Mouse (Mus musculus): Measurements from ENCODE around the gene Asna1. TPM values are rescaled to one million over a fixed set of nuclear protein-coding genes. Genes with fewer than 3 reads are reported as not detected.
A peak's percentile ranks its signal among the peaks of the same experiment; 100 is the strongest.

Asna1 gene
- 10 to 100 TPM; 77.7 to 83.2 TPM for total RNA-seq (2021)
- long read RNA-seq, experiment 1, transcript Asna1-201 (7 exons, 1,256 nt): major isoform, 37 of 38 reads
- long read RNA-seq, experiment 1, partial matches to known transcripts: 1 of 38 reads
- long read RNA-seq, experiment 1, other reads (novel, unspliced or antisense): 0 of 38 reads
- long read RNA-seq, experiment 2, transcript Asna1-201 (7 exons, 1,256 nt): major isoform, 54 of 65 reads
- long read RNA-seq, experiment 2, partial matches to known transcripts: 4 of 65 reads
- long read RNA-seq, experiment 2, other reads (novel, unspliced or antisense): 7 of 65 reads

DNA sequence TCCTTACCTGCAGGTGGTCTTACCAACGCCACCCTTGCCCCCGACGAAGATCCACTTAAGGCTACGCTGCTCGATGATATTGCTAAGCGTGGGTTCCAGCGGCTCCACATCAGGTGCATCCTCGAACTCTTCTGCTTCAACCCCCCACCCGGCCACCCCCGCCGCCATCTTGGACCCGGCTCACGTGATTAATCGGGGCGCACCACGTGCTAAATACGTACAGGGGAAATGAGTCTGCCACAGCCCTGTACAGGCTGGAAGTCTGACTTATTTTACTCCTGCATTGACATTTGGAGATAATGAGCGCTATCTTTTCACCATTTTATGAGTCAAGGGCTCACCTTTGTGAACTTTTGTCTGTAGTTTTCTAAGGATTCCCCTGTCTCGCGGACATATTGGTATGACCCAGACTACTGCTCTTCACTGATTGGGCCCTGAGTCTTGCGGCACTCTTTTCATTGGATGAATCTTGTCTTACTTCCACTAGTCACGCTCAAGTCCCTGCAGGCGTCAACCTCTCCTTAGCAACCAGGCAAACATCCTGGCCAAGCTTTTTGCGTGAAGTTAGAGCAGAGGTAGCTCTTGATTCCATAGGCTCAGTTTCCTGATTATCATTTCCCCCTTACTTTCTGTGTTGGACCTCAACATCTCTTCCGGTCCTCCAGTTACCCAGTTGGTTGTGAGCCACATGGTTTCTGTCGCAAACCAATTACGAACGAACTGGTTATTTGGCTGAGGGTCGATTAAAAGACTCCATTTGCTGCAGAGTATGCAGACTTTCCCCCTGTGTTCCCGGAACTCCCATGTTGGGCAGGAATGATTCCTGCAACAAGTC is at the start of gene Asna1:
Asna1 (minus strand) TSS at position 184 of the 835 bp plus-strand sequence.
- DNase-seq (ENCODE audit: low spot score in 2 of 2): peak; percentile 37 to 65

DNA sequence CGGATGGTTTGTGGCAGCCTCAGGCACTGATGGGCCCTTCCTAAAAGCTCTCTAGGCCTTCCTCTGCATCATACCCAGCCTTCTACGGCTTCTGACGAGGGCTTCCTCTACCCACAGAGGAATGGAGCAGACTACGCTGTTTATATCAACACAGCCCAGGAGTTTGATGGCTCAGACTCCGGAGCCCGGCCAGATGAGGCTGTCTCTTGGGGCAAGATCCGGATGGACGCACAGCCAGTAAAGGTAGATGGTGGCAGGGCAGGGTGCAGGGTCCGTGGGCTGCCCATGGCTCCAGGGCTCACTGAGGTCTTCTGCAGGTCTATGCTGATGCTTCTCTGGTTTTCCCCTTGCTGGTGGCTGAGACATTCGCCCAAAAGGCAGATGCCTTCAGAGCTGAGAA is 49.5 kb upstream of the Asna1 start:
- DNase-seq (ENCODE audit: low spot score in 2 of 2): no peak

DNA sequence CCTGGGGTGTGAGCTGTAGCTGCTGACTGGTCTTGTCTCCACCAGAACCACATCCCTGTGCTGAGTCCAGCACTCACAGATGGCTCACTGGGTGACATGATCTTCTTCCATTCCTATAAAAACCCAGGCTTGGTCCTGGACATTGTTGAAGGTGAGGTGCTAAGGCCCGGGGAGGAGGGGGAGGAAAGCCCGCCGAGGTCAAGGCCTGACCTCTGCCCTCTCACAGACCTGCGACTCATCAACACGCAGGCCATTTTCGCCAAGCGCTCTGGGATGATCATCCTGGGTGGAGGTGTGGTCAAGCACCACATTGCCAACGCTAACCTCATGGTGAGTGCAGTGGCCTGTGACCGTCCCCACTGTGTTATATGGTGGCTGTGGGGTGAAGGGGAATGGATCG is 49.1 kb upstream of the Asna1 start:
- DNase-seq (ENCODE audit: low spot score in 2 of 2): no peak

DNA sequence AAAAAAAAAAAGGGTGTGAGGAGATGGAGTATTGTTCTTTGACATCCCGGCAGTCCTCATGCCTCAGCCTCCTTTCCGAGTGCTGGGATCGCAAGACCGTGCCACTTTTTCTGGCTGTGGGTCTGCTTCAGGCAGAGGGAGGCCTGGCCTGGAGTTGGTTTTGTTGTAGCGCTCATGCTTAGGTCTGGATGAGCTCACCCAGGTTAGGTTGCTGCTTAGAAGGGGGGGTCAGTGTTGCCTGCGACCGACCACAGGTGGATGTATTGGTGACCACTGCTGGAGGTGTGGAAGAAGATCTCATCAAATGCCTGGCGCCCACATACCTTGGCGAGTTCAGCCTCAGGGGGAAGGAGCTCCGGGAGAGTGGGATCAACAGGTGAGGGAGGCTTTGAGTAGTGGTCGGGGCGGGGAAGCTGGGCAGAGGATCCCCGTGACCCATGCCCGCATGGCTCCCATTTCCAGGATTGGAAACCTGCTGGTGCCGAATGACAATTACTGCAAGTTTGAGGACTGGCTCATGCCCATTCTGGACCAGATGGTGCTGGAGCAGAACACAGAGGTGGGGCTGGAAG is 48.0 kb upstream of the Asna1 start:
- DNase-seq (ENCODE audit: low spot score in 2 of 2): no peak

DNA sequence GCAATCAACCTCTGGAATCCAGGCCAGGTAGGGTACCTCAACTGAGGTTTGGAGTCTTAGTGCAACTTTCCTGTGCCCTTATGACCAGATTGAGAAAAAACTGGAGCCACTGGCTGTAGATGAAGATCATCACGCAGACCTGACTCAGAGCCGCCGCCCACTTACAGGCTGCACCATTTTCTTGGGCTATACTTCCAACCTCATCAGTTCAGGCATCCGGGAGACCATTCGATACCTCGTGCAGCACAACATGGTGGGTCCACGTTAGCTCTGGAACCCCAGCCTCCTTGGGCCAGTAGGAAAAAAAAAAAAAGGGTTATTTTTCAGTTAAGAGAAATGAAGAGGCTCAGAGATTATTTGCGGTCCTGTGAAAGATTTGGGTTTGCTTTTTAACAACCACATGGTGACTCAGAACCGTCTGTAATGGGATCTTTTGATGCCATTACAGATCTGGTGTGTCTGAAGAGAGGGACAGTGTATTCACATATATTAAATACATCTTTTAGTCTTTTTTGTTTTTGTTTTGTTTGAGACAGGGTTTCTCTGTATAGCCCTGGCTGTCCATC is 47.4 kb upstream of the Asna1 start:
- DNase-seq (ENCODE audit: low spot score in 2 of 2): no peak

DNA sequence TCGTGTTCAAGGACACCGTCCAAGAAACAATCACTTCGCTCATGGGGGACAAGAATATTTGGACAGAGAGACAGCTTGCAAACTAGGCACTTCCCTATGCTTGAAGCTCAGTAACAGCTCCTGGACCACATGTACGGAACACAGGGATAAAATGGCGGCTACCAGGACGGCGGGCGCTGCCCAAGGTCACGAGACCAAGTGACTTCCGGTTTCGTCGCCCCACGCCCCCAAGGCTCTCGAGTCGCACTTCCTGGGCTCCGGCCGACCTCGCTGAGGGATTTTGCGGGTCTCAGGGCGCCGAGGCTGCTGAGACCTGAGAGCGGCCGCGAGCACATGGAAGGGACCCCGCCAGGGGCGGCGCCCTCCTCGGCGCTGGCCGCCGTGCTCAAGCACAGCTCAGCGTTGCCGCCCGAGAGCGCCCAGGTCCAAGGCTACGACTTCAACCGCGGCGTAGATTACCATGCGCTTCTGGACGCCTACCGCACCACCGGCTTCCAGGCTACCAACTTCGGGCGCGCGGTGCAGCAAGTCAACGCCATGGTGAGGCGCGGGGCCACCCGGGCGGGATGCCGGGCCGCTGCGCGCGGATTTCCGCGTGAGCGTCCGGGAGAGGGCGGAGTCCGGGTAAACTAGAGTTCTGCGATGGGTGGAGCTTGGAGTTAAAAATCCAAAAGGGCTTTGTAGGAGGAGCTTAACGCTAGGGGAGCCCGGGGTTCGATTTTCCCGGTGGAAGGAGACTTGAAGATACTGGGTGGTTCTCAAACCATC is 46.6 kb upstream of the Asna1 start, which contains the start of gene Dhps:
Dhps (plus strand) TSS at position 244 of the 768 bp plus-strand sequence.
- peak; percentile 73 to 83 for DNase-seq (ENCODE audit: low spot score in 2 of 2)

DNA sequence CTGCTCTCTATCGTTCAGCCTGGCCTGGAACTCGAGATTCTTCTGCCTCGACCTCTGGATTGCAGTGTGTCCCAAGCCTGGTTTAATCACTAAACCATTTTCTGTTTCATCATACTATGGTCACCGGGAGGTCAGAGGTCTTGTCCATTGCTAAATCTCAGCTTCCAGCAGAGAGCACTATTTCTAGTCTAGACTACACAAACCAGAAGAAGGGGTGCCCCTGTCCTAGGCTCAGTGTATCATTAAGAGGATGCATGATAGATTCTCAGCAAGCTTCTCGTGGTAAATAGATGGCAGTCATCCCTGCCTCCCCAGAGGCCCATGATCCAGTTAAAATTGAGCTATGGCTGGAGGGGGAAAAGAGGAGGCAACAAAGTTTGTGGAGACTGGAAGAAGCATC is 46.0 kb upstream of the Asna1 start:
- DNase-seq (ENCODE audit: low spot score in 2 of 2): no peak

DNA sequence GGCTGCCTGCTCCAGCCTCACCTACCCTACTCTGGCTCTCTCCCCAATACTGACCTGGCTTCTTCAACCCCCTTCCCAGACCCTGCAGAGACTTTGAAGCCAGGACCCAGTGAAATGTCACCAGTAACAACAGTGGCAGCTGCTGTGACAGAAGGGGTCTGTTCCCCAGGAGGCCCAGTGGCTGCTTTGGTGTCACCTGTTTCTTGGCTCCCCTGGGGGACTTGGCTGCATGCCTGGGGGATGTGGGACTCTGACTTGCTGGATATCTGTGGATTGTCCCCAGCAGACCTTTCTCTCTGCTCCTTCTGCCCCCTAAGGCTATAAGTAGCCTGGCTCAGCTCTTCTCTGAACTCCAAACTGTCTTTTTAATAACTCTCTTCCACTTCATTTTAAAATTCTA is 42.9 kb upstream of the Asna1 start, which contains the start of gene Gm5741:
Gm5741 (minus strand) TSS at position 1 of the 400 bp plus-strand sequence.
- DNase-seq (ENCODE audit: low spot score in 2 of 2): no peak

DNA sequence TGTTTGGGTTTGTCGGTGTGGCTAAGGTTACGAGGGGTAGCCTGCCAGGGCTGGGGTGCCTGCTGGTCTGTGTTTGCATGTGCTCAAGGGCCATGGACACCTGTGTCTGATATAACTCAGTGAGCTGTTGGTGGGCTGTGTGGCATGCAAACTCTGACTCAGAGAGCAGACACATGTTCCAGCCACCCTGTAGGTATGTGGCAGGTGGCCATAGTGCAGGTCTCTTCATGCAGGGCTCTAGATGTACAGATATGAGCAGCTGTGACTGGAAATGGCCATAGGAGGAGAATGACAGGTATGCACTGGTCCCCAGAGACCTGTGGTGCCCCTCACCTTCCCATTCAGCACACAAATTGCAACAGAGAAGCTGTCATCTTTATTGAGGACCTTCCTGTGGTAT is 42.1 kb upstream of the Asna1 start:
- DNase-seq (ENCODE audit: low spot score in 2 of 2): no peak

DNA sequence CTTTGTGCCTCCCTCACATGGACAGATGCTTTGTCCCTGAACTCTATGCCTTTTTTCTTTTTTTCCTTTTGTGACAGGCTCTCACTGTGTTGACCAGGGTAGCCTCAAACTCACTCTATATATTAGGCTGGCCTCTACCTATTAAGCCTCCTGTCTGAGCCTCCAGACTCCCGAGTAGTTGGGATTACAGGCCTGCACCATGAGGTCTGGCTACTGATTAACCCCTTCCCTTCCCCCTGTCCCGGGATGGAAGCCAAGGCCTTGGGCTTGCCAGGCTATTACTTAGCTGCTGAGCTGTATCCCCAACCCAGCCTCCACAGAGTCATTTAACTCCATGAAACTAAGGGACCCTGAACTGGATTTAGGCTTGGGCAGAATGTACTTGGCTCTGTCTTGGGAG is 40.1 kb upstream of the Asna1 start:
- DNase-seq (ENCODE audit: low spot score in 2 of 2): no peak

DNA sequence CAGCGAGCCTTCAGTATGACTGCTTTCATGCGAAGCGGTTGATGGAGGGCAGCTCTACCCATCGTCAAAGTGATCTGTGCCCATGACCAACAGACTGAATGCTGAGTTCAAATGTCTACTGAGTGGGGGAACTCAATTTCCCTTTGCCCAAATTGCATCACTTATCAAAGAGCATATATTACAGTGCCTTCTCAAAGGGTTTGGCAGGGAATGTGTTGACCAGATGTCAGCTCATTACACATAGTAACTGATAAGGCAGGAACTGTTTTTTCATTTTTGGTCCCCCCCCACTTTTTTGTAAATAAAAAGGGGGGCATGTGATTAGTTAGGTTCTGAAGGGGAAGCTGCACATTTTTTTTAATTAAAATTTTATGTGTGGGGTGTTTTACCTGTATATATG is 37.5 kb upstream of the Asna1 start:
- no peak for DNase-seq (ENCODE audit: low spot score in 2 of 2)

DNA sequence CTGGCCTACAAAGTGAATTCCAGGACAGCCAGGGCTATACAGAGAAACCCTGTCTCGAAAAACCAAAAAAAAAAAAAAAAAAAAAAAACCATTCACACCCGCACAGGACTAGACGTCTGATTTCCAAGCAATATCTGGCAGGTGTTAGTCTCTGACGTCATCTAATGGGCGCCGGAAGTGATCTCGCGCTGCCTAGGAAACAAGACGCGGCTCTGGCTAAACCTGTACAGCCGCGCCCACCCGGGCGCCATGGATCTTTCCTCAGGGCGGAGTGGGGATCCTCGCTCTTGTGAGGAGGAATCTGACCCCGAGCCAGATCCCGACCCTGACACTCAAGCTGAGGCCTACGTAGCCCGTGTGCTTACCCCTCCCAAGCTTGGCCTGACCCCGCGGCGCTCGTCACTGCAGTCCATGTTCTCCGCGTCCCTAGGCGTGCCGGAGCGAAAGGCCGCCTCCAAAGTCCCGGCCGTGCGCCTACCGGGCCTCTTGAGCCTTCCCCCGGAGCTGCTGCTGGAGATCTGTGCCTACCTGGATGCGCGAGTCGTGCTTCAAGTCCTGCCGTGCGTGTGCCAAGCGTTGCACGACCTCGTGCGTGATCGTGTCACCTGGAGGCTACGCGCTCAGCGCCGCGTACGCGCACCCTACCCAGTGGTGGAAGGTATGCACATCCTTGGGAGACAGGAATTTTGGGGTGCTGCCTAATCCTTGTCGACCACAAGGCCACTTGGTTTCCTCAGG is 35.0 kb upstream of the Asna1 start, which contains the start of gene Fbxw9:
Fbxw9 (plus strand) TSS at position 177 of the 738 bp plus-strand sequence.
- peak; percentile 63 to 77 for DNase-seq (ENCODE audit: low spot score in 2 of 2)

DNA sequence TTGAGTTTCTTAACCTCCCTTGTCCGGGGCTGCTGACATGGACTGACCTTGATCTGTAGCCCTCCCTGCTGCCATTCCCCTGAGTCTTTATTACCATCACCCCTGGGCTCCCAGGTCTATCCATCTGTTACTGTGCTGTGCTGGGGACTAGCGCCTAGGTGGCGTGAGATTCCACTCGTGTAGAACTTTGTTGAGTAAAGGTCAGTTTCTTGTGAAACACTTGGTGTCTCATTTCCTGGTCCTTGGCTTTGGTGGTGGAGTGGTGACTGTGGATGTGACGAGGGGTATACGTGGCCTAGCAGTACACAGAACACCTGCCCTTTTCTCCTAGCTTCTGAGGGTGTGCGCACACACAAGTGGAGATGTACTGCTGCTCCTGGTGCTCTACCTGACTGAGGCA is 32.3 kb upstream of the Asna1 start:
- DNase-seq (ENCODE audit: low spot score in 2 of 2): no peak

DNA sequence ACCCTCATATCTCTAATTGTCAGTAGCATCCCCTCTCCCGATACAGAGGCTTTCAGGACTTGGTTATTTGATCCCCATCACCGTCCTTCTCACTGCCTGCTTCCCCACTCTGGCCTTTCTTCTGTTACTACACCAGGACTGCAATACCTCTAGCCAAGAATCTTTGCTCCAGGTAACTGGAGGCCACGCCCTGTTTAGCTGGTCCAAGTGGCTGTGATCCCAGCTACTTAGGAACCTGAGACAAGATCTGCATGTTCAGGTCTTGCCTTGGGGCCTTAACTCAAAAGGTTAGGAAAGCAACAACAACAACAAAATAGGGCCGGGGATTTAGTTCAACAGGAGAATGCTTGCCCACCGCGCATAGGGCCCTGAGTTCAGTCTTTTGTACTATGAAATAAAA is 18.5 kb upstream of the Asna1 start:
- no peak for DNase-seq (ENCODE audit: low spot score in 2 of 2)

DNA sequence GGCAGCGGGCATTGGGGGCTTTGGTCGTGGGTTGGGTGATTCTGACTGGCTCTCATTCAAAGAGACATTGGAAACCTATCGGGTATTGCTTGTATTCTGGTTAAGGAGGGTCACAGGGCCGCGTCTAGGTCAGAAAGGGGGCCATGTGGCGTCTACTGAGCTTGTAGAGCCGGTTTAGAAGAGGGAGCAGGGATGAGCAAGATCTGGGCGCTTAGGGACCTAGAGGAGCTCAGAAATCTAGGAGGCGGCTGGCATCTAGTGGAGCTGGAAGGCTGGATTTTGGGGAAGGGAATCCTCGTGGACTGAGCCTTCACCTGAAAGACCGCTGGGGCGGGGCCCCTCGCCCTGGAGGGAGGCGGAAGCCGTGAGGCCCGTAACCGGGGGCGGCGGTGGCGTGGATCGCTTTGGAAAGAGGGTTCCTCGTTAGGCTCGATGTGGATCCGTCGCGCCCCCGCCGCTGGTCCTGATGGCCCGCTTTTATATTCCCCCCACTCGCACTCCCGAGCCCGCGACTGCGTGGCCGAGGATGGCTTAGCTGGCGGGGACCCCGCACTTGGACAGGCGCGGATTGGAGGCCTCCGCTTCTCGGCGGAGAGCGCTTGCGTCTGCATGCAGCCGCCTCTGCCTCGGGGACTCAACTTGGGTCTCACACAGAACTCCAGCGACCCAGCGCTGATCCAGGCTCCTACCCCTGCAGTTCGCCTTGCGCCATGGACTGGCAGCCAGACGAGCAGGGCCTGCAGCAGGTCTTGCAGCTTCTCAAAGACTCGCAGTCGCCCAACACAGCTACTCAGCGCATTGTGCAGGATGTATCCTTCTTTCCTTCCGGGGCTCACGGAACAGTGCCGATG is 12.8 kb upstream of the Asna1 start:
- peak in 1 of 2 experiments; percentile 32 for DNase-seq (ENCODE audit: low spot score in 2 of 2)

DNA sequence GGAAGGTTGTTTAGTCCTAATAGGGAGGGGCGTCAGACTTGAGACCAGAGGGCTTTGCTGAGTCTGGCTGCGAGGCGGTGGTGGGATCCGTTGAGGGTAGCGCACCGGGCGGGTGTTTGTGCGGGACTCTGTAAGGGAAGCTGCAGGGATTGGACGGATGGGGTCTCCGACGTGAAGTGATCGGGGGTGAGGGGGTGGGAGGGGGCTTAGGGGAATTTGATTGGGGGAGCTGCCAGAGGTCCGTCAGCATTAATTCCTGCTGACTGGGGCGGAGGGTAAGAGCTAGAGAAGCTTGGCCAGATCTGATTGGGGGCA is 12.2 kb upstream of the Asna1 start:
- DNase-seq (ENCODE audit: low spot score in 2 of 2): no peak

DNA sequence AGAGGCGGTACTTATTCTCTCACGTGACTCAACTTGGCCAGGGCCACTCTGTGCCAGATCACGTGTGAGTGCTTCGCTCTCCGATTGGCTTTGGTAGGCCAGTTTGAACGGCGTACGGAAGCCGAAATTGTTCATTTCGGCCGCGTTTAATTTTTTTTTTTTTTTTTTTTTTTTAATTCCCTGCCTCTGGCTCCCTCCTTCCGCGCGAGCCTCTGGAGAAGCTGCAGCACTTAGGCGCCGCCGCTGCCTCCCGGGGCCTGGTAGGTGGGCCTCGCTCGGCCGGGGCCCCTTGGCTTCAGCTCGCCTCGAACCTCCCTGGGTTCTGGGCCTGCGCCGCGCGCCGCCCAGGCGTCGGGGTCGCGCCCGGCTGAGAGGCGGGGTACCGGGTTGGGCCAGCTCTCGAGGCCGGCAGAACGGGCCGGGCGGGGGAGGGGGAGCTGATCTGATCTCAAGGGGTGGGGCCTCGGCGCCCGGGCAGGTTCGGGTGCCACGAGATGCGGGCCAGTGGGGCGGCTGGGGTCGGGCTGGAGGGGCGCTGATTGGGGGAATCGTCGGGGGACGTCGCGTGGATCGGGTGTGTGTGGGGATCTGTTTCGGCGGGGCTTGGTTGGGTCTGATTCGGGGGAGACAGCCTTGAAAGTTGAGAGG is 11.8 kb upstream of the Asna1 start, which contains the start of gene Tnpo2:
Tnpo2 (plus strand) TSS at position 198 of the 648 bp plus-strand sequence.
- DNase-seq (ENCODE audit: low spot score in 2 of 2): peak; percentile 84 to 86

DNA sequence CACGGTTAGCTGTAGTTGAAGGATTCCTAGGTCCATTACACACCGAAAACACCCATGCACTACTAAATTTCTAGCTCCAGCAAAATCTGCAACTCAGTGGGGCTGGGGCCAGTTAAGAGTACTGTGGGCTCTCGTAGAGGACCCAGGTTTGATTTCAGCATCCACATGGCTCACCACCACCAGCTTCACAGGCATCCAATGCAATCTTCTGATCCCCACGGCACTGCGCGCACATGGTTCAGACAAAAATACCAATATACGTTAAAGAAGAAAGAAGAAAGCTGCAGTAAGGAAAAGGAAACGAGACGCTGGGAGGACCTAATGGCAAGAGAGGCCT is 11.3 kb upstream of the Asna1 start:
- no peak for DNase-seq (ENCODE audit: low spot score in 2 of 2)
